Mouse (Mus musculus): ENCODE measurements around the gene Kdelr2. TPM values are rescaled to one million over a fixed set of nuclear protein-coding genes. Genes with fewer than 3 reads are reported as not detected.

The Kdelr2 gene
- 317 and 349 TPM in 2 replicates for polyA plus RNA-seq (2015; fragmentation: Nextera tagmentation; extraction: Ambion mirVana)

- WGBS = under 1% methylated on average over 69 of the region's 72 CpGs
- Histone ChIP-seq H3K4me3 (ENCODE audit: low read length) (peak within 1 kb of the TSS; percentile 94), H3K27ac (ENCODE audit: low read length) (peak within 1 kb of the TSS; percentile 86), H3K9me3 (ENCODE audit: low read length) (no peaks in the 10 kb centered on the region), H3K36me3 (ENCODE audit: insufficient read depth, low read length) (peaks cover 24% of the 10 kb centered on the region), H3K27me3 (ENCODE audit: insufficient read depth, low read length) (no peaks in the 10 kb centered on the region), H3K4me2 (replicated peaks; ENCODE audit: low read depth, low read length) (peak within 1 kb of the TSS; percentile 74), H3K9ac (replicated peaks; ENCODE audit: low read length) (peak within 1 kb of the TSS; percentile 95), H3K4me1 (ENCODE audit: insufficient read depth, low read length) (peaks cover 26% of the 10 kb centered on the region)
- ATAC-seq (ENCODE audit: low FRiP score, low TSS enrichment) = peak; percentile 96
Measured at GRCm38 (mm10) chr5:143403221-143404147, at the start of gene Kdelr2. TSS of gene Kdelr2 (plus strand) at chr5:143403838.

GRCm38 (mm10) chr5:143356017-143356416 lies 47.6 kb upstream of the Kdelr2 start:
- ATAC-seq (ENCODE audit: low FRiP score, low TSS enrichment) = no peak
- no peak overlapping the region for H3K4me2 ChIP-seq (replicated peaks; ENCODE audit: low read depth, low read length)
- no peak overlapping the region for H3K27ac ChIP-seq (ENCODE audit: low read length)
- 42% methylated on average over 5 of the region's 5 CpGs for WGBS
- H3K9ac ChIP-seq (replicated peaks; ENCODE audit: low read length) = no peak overlapping the region
- H3K27me3 ChIP-seq (ENCODE audit: insufficient read depth, low read length) = peaks cover 31% of the 10 kb centered on the region
- no peaks in the 10 kb centered on the region for H3K36me3 ChIP-seq (ENCODE audit: insufficient read depth, low read length)
- H3K9me3 ChIP-seq (ENCODE audit: low read length) = peaks cover 7% of the 10 kb centered on the region; the same call in 1 of the 2 replicates
- H3K4me3 ChIP-seq (ENCODE audit: low read length) = no peak overlapping the region
- H3K4me1 ChIP-seq (ENCODE audit: insufficient read depth, low read length) = no peaks in the 10 kb centered on the region

- WGBS = 21% methylated on average over 17 of the region's 17 CpGs
- Histone ChIP-seq H3K9ac (replicated peaks; ENCODE audit: low read length) (0 out of 2 replicates have a peak within 1 kb of the TSS, but pooled peaks have one; percentile 13), H3K9me3 (ENCODE audit: low read length) (0 out of 2 replicates have a peak, but pooled peaks cover 6% of the 10 kb centered on the region), H3K4me1 (ENCODE audit: insufficient read depth, low read length) (no peaks in the 10 kb centered on the region), H3K4me3 (ENCODE audit: low read length) (peak within 1 kb of the TSS; percentile 8; the same call in 1 of the 2 replicates), H3K36me3 (ENCODE audit: insufficient read depth, low read length) (no peaks in the 10 kb centered on the region), H3K27ac (ENCODE audit: low read length) (no peak within 1 kb of the TSS), H3K4me2 (replicated peaks; ENCODE audit: low read depth, low read length) (peak within 1 kb of the TSS; percentile 38), H3K27me3 (ENCODE audit: insufficient read depth, low read length) (peaks cover 31% of the 10 kb centered on the region)
- no peak for ATAC-seq (ENCODE audit: low FRiP score, low TSS enrichment)
Measured at GRCm38 (mm10) chr5:143356686-143357388, 46.8 kb upstream of the Kdelr2 start, which contains the start of gene Grid2ip. TSS of gene Grid2ip (plus strand) at chr5:143357338.

- 0 out of 2 replicates have a peak overlapping the region, but pooled peaks have one; percentile 13 for H3K9ac ChIP-seq (replicated peaks; ENCODE audit: low read length)
- H3K4me1 ChIP-seq (ENCODE audit: insufficient read depth, low read length) = no peaks in the 10 kb centered on the region
- no peaks in the 10 kb centered on the region for H3K36me3 ChIP-seq (ENCODE audit: insufficient read depth, low read length)
- peak overlapping the region; percentile 8; the same call in 1 of the 2 replicates for H3K4me3 ChIP-seq (ENCODE audit: low read length)
- no peak overlapping the region for H3K27ac ChIP-seq (ENCODE audit: low read length)
- peak overlapping the region; percentile 38 for H3K4me2 ChIP-seq (replicated peaks; ENCODE audit: low read depth, low read length)
- WGBS = 4% methylated on average over 28 of the region's 28 CpGs
- H3K9me3 ChIP-seq (ENCODE audit: low read length) = 0 out of 2 replicates have a peak, but pooled peaks cover 5% of the 10 kb centered on the region
- ATAC-seq (ENCODE audit: low FRiP score, low TSS enrichment) = peak; percentile 14; the same call in 1 of the 2 replicates
- peaks cover 34% of the 10 kb centered on the region for H3K27me3 ChIP-seq (ENCODE audit: insufficient read depth, low read length)
Measured at GRCm38 (mm10) chr5:143357564-143357963, 46.1 kb upstream of the Kdelr2 start.

- Histone ChIP-seq H3K4me2 (replicated peaks; ENCODE audit: low read depth, low read length) (no peak overlapping the region), H3K4me1 (ENCODE audit: insufficient read depth, low read length) (peaks cover 10% of the 10 kb centered on the region; the same call in 1 of the 2 replicates), H3K27ac (ENCODE audit: low read length) (no peak overlapping the region), H3K4me3 (ENCODE audit: low read length) (no peak overlapping the region), H3K9ac (replicated peaks; ENCODE audit: low read length) (no peak overlapping the region), H3K36me3 (ENCODE audit: insufficient read depth, low read length) (no peaks in the 10 kb centered on the region), H3K9me3 (ENCODE audit: low read length) (0 out of 2 replicates have a peak, but pooled peaks cover 2% of the 10 kb centered on the region), H3K27me3 (ENCODE audit: insufficient read depth, low read length) (peaks cover 36% of the 10 kb centered on the region)
- WGBS = 32% methylated on average over 7 of the region's 7 CpGs
- no peak for ATAC-seq (ENCODE audit: low FRiP score, low TSS enrichment)
Measured at GRCm38 (mm10) chr5:143359263-143359662, 44.4 kb upstream of the Kdelr2 start.

- H3K27ac ChIP-seq (ENCODE audit: low read length) = no peak overlapping the region
- no peak overlapping the region for H3K4me2 ChIP-seq (replicated peaks; ENCODE audit: low read depth, low read length)
- 0 out of 2 replicates have a peak, but pooled peaks cover 2% of the 10 kb centered on the region for H3K9me3 ChIP-seq (ENCODE audit: low read length)
- H3K4me1 ChIP-seq (ENCODE audit: insufficient read depth, low read length) = peaks cover 14% of the 10 kb centered on the region; the same call in 1 of the 2 replicates
- no peak overlapping the region for H3K9ac ChIP-seq (replicated peaks; ENCODE audit: low read length)
- no peaks in the 10 kb centered on the region for H3K36me3 ChIP-seq (ENCODE audit: insufficient read depth, low read length)
- no peak overlapping the region for H3K4me3 ChIP-seq (ENCODE audit: low read length)
- ATAC-seq (ENCODE audit: low FRiP score, low TSS enrichment) = no peak
- WGBS = 57% methylated on average over 5 of the region's 5 CpGs
- H3K27me3 ChIP-seq (ENCODE audit: insufficient read depth, low read length) = peaks cover 44% of the 10 kb centered on the region
Measured at GRCm38 (mm10) chr5:143360000-143360399, 43.6 kb upstream of the Kdelr2 start.

GRCm38 (mm10) chr5:143361428-143361827 lies 42.2 kb upstream of the Kdelr2 start:
- H3K9ac ChIP-seq (replicated peaks; ENCODE audit: low read length) = no peak overlapping the region
- peaks cover 49% of the 10 kb centered on the region for H3K27me3 ChIP-seq (ENCODE audit: insufficient read depth, low read length)
- no peak for ATAC-seq (ENCODE audit: low FRiP score, low TSS enrichment)
- H3K4me2 ChIP-seq (replicated peaks; ENCODE audit: low read depth, low read length) = no peak overlapping the region
- WGBS = 69% methylated on average over 7 of the region's 7 CpGs
- 0 out of 2 replicates have a peak, but pooled peaks cover 2% of the 10 kb centered on the region for H3K9me3 ChIP-seq (ENCODE audit: low read length)
- no peaks in the 10 kb centered on the region for H3K36me3 ChIP-seq (ENCODE audit: insufficient read depth, low read length)
- H3K27ac ChIP-seq (ENCODE audit: low read length) = no peak overlapping the region
- H3K4me1 ChIP-seq (ENCODE audit: insufficient read depth, low read length) = peaks cover 14% of the 10 kb centered on the region; the same call in 1 of the 2 replicates
- H3K4me3 ChIP-seq (ENCODE audit: low read length) = no peak overlapping the region

- peaks cover 14% of the 10 kb centered on the region; the same call in 1 of the 2 replicates for H3K4me1 ChIP-seq (ENCODE audit: insufficient read depth, low read length)
- peak overlapping the region; percentile 54 for H3K9ac ChIP-seq (replicated peaks; ENCODE audit: low read length)
- H3K4me2 ChIP-seq (replicated peaks; ENCODE audit: low read depth, low read length) = peak overlapping the region; percentile 73
- under 1% methylated on average over 46 of the region's 47 CpGs for WGBS
- H3K9me3 ChIP-seq (ENCODE audit: low read length) = 0 out of 2 replicates have a peak, but pooled peaks cover 2% of the 10 kb centered on the region
- no peaks in the 10 kb centered on the region for H3K36me3 ChIP-seq (ENCODE audit: insufficient read depth, low read length)
- H3K27me3 ChIP-seq (ENCODE audit: insufficient read depth, low read length) = peaks cover 38% of the 10 kb centered on the region
- H3K27ac ChIP-seq (ENCODE audit: low read length) = no peak overlapping the region
- peak; percentile 53 for ATAC-seq (ENCODE audit: low FRiP score, low TSS enrichment)
- H3K4me3 ChIP-seq (ENCODE audit: low read length) = peak overlapping the region; percentile 48
Measured at GRCm38 (mm10) chr5:143363678-143364615, 39.7 kb upstream of the Kdelr2 start.

All from kidney, embryonic 16.5 days (tissue).